Mouse (Mus musculus) embryonic facial prominence, embryonic 13.5 days (tissue): Measurements from ENCODE around the gene Hoxd13. TPM values are rescaled to one million over a fixed set of nuclear protein-coding genes. Genes with fewer than 3 reads are reported as not detected.

Experiments used
- ATAC-seq: fragments of 200-750 bp; cut with Nextera tagmentation; 2 replicates; pipeline ENCODE4 v1.8.0; 2017; ENCODE audit warnings: low read depth; ENCODE audit not compliant: insufficient number of reproducible peaks, insufficient read depth, low FRiP score, low TSS enrichment
- H3K27ac ChIP-seq: fragments of 300-500 bp; sonication (generic); 2 replicates; pipeline ENCODE4 v1.5.1; 2015; ENCODE audit warnings: moderate library complexity, mild to moderate bottlenecking, inconsistent platforms
- H3K27me3 ChIP-seq: fragments of 300-500 bp; sonication (generic); 2 replicates; pipeline ENCODE4 v1.6.1; 2015; ENCODE audit warnings: mild to moderate bottlenecking, inconsistent platforms
- H3K36me3 ChIP-seq: fragments of 300-500 bp; sonication (generic); 2 replicates; pipeline ENCODE4 v1.6.1; 2015; ENCODE audit warnings: mild to moderate bottlenecking, inconsistent platforms
- H3K4me1 ChIP-seq: fragments of 300-500 bp; sonication (generic); 2 replicates; pipeline ENCODE4 v1.6.1; 2015; ENCODE audit warnings: inconsistent platforms
- H3K4me2 ChIP-seq: fragments of 300-500 bp; sonication (generic); 2 replicates; pipeline ENCODE4 v1.6.1; 2015; ENCODE audit warnings: moderate library complexity, mild to moderate bottlenecking, inconsistent platforms
- H3K4me3 ChIP-seq: fragments of 300-500 bp; sonication (generic); 2 replicates; pipeline ENCODE4 v1.5.1; 2015; ENCODE audit warnings: mild to moderate bottlenecking, inconsistent platforms
- H3K9ac ChIP-seq: fragments of 300-500 bp; sonication (generic); 2 replicates; pipeline ENCODE4 v1.6.1; 2015; ENCODE audit warnings: mild to moderate bottlenecking, inconsistent platforms
- H3K9me3 ChIP-seq: fragments of 300-500 bp; sonication (generic); 2 replicates; pipeline ENCODE4 v1.6.1; 2016; ENCODE audit warnings: inconsistent platforms
- WGBS: fragments of 180-500 bp; shearing (Covaris S2); methylation state at CpG from one replicate; pipeline ENCODE4 v1.1.7; 2015; ENCODE audit warnings: mixed read lengths; 5-methylcytosine and 5-hydroxymethylcytosine counted together
- microRNA-seq: library from miRNA; unstranded; fragments of <30 nt; microRNA quantifications from one replicate; pipeline ENCODE4, GENCODE M21; 2016
- polyA plus RNA-seq: library from polyadenylated mRNA; unstranded; fragments of >200 nt; fragmentation: Nextera tagmentation; extraction: Ambion mirVana; gene quantifications from 2 replicates; pipeline ENCODE4 v1.2.1, GENCODE M21; 2015

The Hoxd13 gene
- polyA plus RNA-seq, 1 experiment from 2014 or later = not detected

DNA sequence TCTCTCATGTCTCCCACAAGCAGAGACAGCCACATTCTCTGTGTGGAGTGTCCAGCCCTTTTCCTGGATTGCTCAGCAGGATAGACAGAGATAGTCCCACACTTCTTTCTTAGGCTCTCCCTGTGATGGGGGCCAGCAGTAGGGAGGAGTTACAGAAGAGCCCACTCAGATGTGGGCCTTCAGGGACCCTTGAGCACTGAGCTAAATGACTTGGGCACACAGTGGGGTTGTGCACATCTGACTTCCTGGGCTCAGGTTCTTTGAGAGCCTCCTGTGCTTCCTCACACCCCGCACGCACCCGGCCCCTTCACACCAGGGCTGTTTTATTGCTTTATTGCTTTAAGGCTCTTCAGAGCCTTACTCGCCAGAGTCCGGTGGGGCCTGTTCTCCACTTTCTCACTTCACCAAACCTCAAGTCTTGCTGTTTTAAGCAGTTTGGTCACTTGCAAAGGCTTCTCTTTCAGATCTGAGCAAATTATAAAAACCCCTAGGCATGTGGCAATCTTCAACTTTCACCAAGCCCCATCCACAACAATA, 52.9 kb downstream of the Hoxd13 start:
- no peak for ATAC-seq
- Histone ChIP-seq H3K9ac (no peak overlapping the region), H3K9me3 (no peaks in the 10 kb centered on the region), H3K36me3 (no peaks in the 10 kb centered on the region), H3K27ac (no peak overlapping the region), H3K27me3 (peaks cover 100% of the 10 kb centered on the region), H3K4me1 (peaks cover 3% of the 10 kb centered on the region; the same call in 1 of the 2 replicates), H3K4me2 (no peak overlapping the region), H3K4me3 (no peak overlapping the region)
- whole genome bisulfite sequencing = 5% methylated on average over 5 of the region's 5 CpGs

Small RNA genes lying within 50 kb of the gene (microRNA-seq; reads per million reads assigned to microRNA genes)
- gene Gm44463 = not detected

Other genes with a start within 250 kb of the Hoxd13 start
- 36.9 and 39.8 TPM in 2 replicates for gene Lnpk, start 88.9 kb upstream of the Hoxd13 start, polyA plus RNA-seq
- not detected in 2 replicates for gene Evx2, start 8.8 kb upstream of the Hoxd13 start, polyA plus RNA-seq
- gene Hoxd12, start 6.7 kb downstream of the Hoxd13 start, polyA plus RNA-seq = not detected in 2 replicates
- gene Hoxd11, start 11.2 kb downstream of the Hoxd13 start, polyA plus RNA-seq = not detected in 2 replicates
- gene Hoxd10, start 23.6 kb downstream of the Hoxd13 start, polyA plus RNA-seq = 0.14 TPM in 1 of 2 replicates, not detected in the other
- gene Hoxd9, start 29.4 kb downstream of the Hoxd13 start, polyA plus RNA-seq = 0.80 and 1.4 TPM in 2 replicates
- gene Hoxd8, start 36.3 kb downstream of the Hoxd13 start, polyA plus RNA-seq = 2.5 and 3.7 TPM in 2 replicates
- gene Hoxd3, start 43.6 kb downstream of the Hoxd13 start, polyA plus RNA-seq = 1.5 and 3.3 TPM in 2 replicates
- gene Hoxd4, start 43.6 kb downstream of the Hoxd13 start, polyA plus RNA-seq = 0.50 TPM in 1 of 2 replicates, not detected in the other
- 0.18 TPM in 1 of 2 replicates, not detected in the other for gene Gm28230, start 58.4 kb downstream of the Hoxd13 start, polyA plus RNA-seq
- 3.8 and 5.4 TPM in 2 replicates for gene Hoxd1, start 94.7 kb downstream of the Hoxd13 start, polyA plus RNA-seq
- 120 and 131 TPM in 2 replicates for gene Mtx2, start 157.5 kb downstream of the Hoxd13 start, polyA plus RNA-seq